Mouse (Mus musculus): ENCODE data around the gene Nanp. TPM values are rescaled to one million over a fixed set of nuclear protein-coding genes. Genes with fewer than 3 reads are reported as not detected.

Nanp gene
- total and polyA plus RNA-seq, 3 experiments: 15.6 to 33.0 (median 30.8) TPM

- no peak for TF ChIP-seq MYC (IDR thresholded peaks at IDR 0.05; ENCODE audit: low read depth, low read length)
- TF ChIP-seq RCOR1 (conservative IDR thresholded peaks at IDR 0.05; ENCODE audit: low read depth, low read length): no peak
- TF ChIP-seq EP300 (IDR thresholded peaks at IDR 0.05; ENCODE audit: low read length): no peak
- no peak for TF ChIP-seq MAX (IDR thresholded peaks at IDR 0.05; ENCODE audit: low read length)
- TF ChIP-seq NRF1 (IDR thresholded peaks at IDR 0.05; ENCODE audit: low read depth, low read length): no peak
- no peak for TF ChIP-seq IRF4 (IDR thresholded peaks at IDR 0.05; ENCODE audit: low read depth, low read length)
- no peak for TF ChIP-seq ZNF384 (IDR thresholded peaks at IDR 0.05; ENCODE audit: low read depth, low read length)
- no peak for TF ChIP-seq ZC3H11A (IDR thresholded peaks at IDR 0.05; ENCODE audit: low read depth, low read length)
- no peak for TF ChIP-seq POLR2AphosphoS2 (IDR thresholded peaks at IDR 0.05; ENCODE audit: low read depth, low read length)
- TF ChIP-seq ZMIZ1 (IDR thresholded peaks at IDR 0.05; ENCODE audit: low read depth, low read length): no peak
- no peak for TF ChIP-seq SMC3 (IDR thresholded peaks at IDR 0.05; ENCODE audit: low read depth, low read length)
- TF ChIP-seq POLR2A (IDR thresholded peaks at IDR 0.05; ENCODE audit: low read depth, low read length): no peak
- no peak for TF ChIP-seq ZKSCAN1 (IDR thresholded peaks at IDR 0.05; ENCODE audit: borderline replicate concordance, low read depth, low read length)
- no peak for TF ChIP-seq MAZ (IDR thresholded peaks at IDR 0.05; ENCODE audit: low read depth, low read length)
- TF ChIP-seq KAT2A (IDR thresholded peaks at IDR 0.05; ENCODE audit: insufficient replicate concordance, low read length): no peak
- no peak for TF ChIP-seq E2F4 (IDR thresholded peaks at IDR 0.05; ENCODE audit: insufficient replicate concordance, low read depth, low read length)
- TF ChIP-seq UBTF (IDR thresholded peaks at IDR 0.05; ENCODE audit: low read depth, low read length): no peak
- no peak for TF ChIP-seq USF2 (conservative IDR thresholded peaks at IDR 0.05; ENCODE audit: low read depth, low read length)
- no peak for TF ChIP-seq TCF12 (IDR thresholded peaks at IDR 0.05; ENCODE audit: low read depth, low read length)
- TF ChIP-seq RAD21 (IDR thresholded peaks at IDR 0.05; ENCODE audit: low read depth, low read length): no peak
- dilution Hi-C loops (cut with MboI; ENCODE audit: extremely low pct_ligation_motif_present, extremely low pct_unique_long_range_greater_than_20kb, low sequenced_read_pairs) (no loop called here), in situ Hi-C loops (cut with MboI; ENCODE audit: low pct_ligation_motif_present, low pct_unique_long_range_greater_than_20kb, low sequenced_read_pairs) (no loop called here)
- Histone ChIP-seq H3K79me2 (replicated peaks; ENCODE audit: control insufficient read depth, extremely low read depth, insufficient read depth, poor library complexity, severe bottlenecking) (no peaks in the 10 kb centered on the region), H3K9ac (ENCODE audit: insufficient read depth, low read depth) (no peak overlapping the region), H3K27me3 (replicated peaks) (no peaks in the 10 kb centered on the region), H3K4me3 (replicated peaks in 1 of 3; ENCODE audit: low read depth in 2 of 3, low read length in 2 of 3, poor library complexity in 1 of 3) (no peak overlapping the region), H3K36me3 (replicated peaks in 1 of 2; ENCODE audit: control insufficient read depth in 1 of 2, insufficient read depth in 1 of 2, low read length in 1 of 2) (no peaks in the 10 kb centered on the region), H3K9me3 (replicated peaks; ENCODE audit: low read length) (no peaks in the 10 kb centered on the region), H3K4me1 (ENCODE audit: control insufficient read depth in 1 of 2, insufficient read depth in 2 of 2) (peaks cover 5 to 27% of the 10 kb centered on the region in 2 experiments; a peak in 3 of 4 replicates), H3K4me2 (ENCODE audit: insufficient read depth, low read depth, poor library complexity, severe bottlenecking) (no peak overlapping the region), H3K27ac (ENCODE audit: insufficient read depth, low read depth) (no peak overlapping the region)
- no peak for DNase-seq (ENCODE audit: extremely low read depth)
Observed at GRCm38 (mm10) chr2:150997618-150998017, 41.6 kb downstream of the Nanp start.

GRCm38 (mm10) chr2:150995324-150995723 lies 43.9 kb downstream of the Nanp start:
- Histone ChIP-seq H3K4me3 (replicated peaks in 1 of 3; ENCODE audit: low read depth in 2 of 3, low read length in 2 of 3, poor library complexity in 1 of 3) (no peak overlapping the region), H3K27me3 (replicated peaks) (no peaks in the 10 kb centered on the region), H3K4me1 (ENCODE audit: control insufficient read depth in 1 of 2, insufficient read depth in 2 of 2) (peaks cover 3 to 19% of the 10 kb centered on the region in 2 experiments; a peak in 3 of 4 replicates), H3K4me2 (ENCODE audit: insufficient read depth, low read depth, poor library complexity, severe bottlenecking) (no peak overlapping the region), H3K79me2 (replicated peaks; ENCODE audit: control insufficient read depth, extremely low read depth, insufficient read depth, poor library complexity, severe bottlenecking) (no peaks in the 10 kb centered on the region), H3K9ac (ENCODE audit: insufficient read depth, low read depth) (no peak overlapping the region), H3K27ac (ENCODE audit: insufficient read depth, low read depth) (no peak overlapping the region), H3K36me3 (replicated peaks in 1 of 2; ENCODE audit: control insufficient read depth in 1 of 2, insufficient read depth in 1 of 2, low read length in 1 of 2) (no peaks in the 10 kb centered on the region), H3K9me3 (replicated peaks; ENCODE audit: low read length) (no peaks in the 10 kb centered on the region)
- dilution Hi-C loops (cut with MboI; ENCODE audit: extremely low pct_ligation_motif_present, extremely low pct_unique_long_range_greater_than_20kb, low sequenced_read_pairs): no loop called here
- in situ Hi-C loops (cut with MboI; ENCODE audit: low pct_ligation_motif_present, low pct_unique_long_range_greater_than_20kb, low sequenced_read_pairs): no loop called here
- DNase-seq (ENCODE audit: extremely low read depth): no peak
- TF ChIP-seq HCFC1 (IDR thresholded peaks at IDR 0.05; ENCODE audit: low read depth, low read length) (no peak), POLR2A (IDR thresholded peaks at IDR 0.05; ENCODE audit: low read depth, low read length) (no peak), BHLHE40 (IDR thresholded peaks at IDR 0.05; ENCODE audit: low read depth, low read length) (no peak), ETS1 (conservative IDR thresholded peaks at IDR 0.05; ENCODE audit: low read depth, low read length) (no peak), ZC3H11A (IDR thresholded peaks at IDR 0.05; ENCODE audit: low read depth, low read length) (no peak), SMC3 (IDR thresholded peaks at IDR 0.05; ENCODE audit: low read depth, low read length) (no peak), SIN3A (IDR thresholded peaks at IDR 0.05; ENCODE audit: low read length) (no peak), GABPA (IDR thresholded peaks at IDR 0.05; ENCODE audit: insufficient replicate concordance, low read depth, low read length) (no peak), NELFE (IDR thresholded peaks at IDR 0.05; ENCODE audit: low read depth, low read length) (no peak), CTCF (conservative IDR thresholded peaks at IDR 0.05 in 1 of 2, IDR thresholded peaks at IDR 0.05 in 1 of 2; ENCODE audit: low read depth in 2 of 2, low read length in 2 of 2) (no peak), MAZ (IDR thresholded peaks at IDR 0.05; ENCODE audit: low read depth, low read length) (no peak), MEF2A (IDR thresholded peaks at IDR 0.05; ENCODE audit: borderline replicate concordance, low read depth, low read length) (no peak), MAX (IDR thresholded peaks at IDR 0.05; ENCODE audit: low read length) (no peak), EP300 (IDR thresholded peaks at IDR 0.05; ENCODE audit: low read length) (no peak)

Measured in CH12.LX (cell line).